Mouse (Mus musculus) hindbrain, embryonic 13.5 days (tissue): ENCODE results near the gene Arhgef12. TPM values are rescaled to one million over a fixed set of nuclear protein-coding genes. Genes with fewer than 3 reads are reported as not detected.

Experiments used
- ATAC-seq: fragments of 200-750 bp; cut with Nextera tagmentation; 2 replicates; pipeline ENCODE4 v1.8.0; 2017; ENCODE audit warnings: moderate TSS enrichment; ENCODE audit not compliant: low FRiP score
- H3K27ac ChIP-seq: fragments of 300-500 bp; sonication (generic); 2 replicates; pipeline ENCODE4 v1.5.1; 2015; ENCODE audit warnings: inconsistent platforms, mild to moderate bottlenecking, moderate library complexity
- H3K27me3 ChIP-seq: fragments of 300-500 bp; sonication (generic); 2 replicates; pipeline ENCODE4 v1.6.1; 2015; ENCODE audit warnings: mild to moderate bottlenecking, inconsistent platforms
- H3K36me3 ChIP-seq: fragments of 300-500 bp; sonication (generic); 2 replicates; pipeline ENCODE4 v1.6.1; 2015; ENCODE audit warnings: mild to moderate bottlenecking, inconsistent platforms
- H3K4me1 ChIP-seq: fragments of 300-500 bp; sonication (generic); replicated peaks from 2 replicates; pipeline ENCODE4 v1.6.1; 2015; ENCODE audit warnings: inconsistent platforms
- H3K4me2 ChIP-seq: fragments of 300-500 bp; sonication (generic); 2 replicates; pipeline ENCODE4 v1.6.1; 2015; ENCODE audit warnings: inconsistent platforms, mild to moderate bottlenecking, moderate library complexity
- H3K4me3 ChIP-seq: fragments of 300-500 bp; sonication (generic); 2 replicates; pipeline ENCODE4 v1.5.1; 2015; ENCODE audit warnings: mild to moderate bottlenecking, inconsistent platforms
- H3K9ac ChIP-seq: fragments of 300-500 bp; sonication (generic); 2 replicates; pipeline ENCODE4 v1.6.1; 2015; ENCODE audit warnings: mild to moderate bottlenecking, inconsistent platforms
- H3K9me3 ChIP-seq: fragments of 300-500 bp; sonication (generic); 2 replicates; pipeline ENCODE4 v1.6.1; 2016; ENCODE audit warnings: inconsistent platforms
- WGBS: fragments of 180-500 bp; shearing (Covaris S2); methylation state at CpG from one replicate; pipeline ENCODE4 v1.1.7; 2015; 5-methylcytosine and 5-hydroxymethylcytosine counted together
- polyA plus RNA-seq: library from polyadenylated mRNA; unstranded; fragments of >200 nt; fragmentation: Nextera tagmentation; extraction: Ambion mirVana; gene quantifications from 2 replicates; pipeline ENCODE4 v1.2.1, GENCODE M21; 2015

Gene Arhgef12
- polyA plus RNA-seq, 1 experiment from 2014 or later, result 19.8 TPM

DNA sequence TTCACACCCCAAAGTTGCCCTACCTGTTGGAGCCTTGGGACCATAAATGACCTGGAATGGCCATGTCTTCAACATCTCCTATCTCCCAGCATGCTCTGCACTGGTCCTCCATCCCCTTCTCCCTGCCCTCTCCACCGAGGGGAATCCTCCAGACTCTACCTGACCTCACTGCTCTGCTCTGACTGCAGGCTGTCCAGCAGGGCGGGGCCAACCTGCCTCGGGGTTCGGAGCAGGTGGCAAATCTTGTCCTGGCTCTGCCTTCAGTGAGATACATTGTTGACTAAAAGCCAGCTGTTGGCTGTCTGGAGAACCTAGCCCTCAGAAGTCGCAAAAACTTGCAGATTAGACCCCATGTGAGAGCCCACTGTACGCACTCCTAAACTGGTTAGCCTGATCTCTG, 180.5 kb downstream of the Arhgef12 start:
- Histone ChIP-seq H3K4me3 (no peak overlapping the region), H3K36me3 (no peaks in the 10 kb centered on the region), H3K4me2 (no peak overlapping the region), H3K9ac (no peak overlapping the region), H3K27ac (no peak overlapping the region), H3K9me3 (no peaks in the 10 kb centered on the region), H3K27me3 (no peaks in the 10 kb centered on the region), H3K4me1 (peaks cover 38% of the 10 kb centered on the region)
- no peak for ATAC-seq
- 87% methylated on average over 6 of the region's 6 CpGs for WGBS

DNA sequence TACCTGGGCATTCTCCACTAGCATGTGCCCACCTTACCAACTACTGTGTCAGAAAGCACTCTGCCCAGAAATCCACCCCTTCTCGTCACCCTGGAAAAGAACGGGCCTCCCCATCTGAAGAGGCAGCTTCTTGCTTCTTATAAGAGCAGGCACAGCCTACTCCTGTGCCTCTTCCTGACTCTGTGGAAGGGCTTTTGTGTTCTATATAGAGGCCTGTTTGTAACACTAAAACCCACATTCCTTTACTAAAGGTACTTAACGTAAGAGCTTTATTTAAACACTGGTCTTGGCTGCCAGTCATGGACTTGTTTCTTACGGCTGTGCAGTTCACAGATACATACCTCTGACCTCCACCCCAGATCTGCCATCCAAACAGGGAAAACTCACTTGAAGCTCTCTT, 185.2 kb downstream of the Arhgef12 start:
- H3K27ac ChIP-seq, result no peak overlapping the region
- 75% methylated on average over 4 of the region's 4 CpGs for WGBS
- no peaks in the 10 kb centered on the region for H3K27me3 ChIP-seq
- H3K4me1 ChIP-seq, result peaks cover 28% of the 10 kb centered on the region
- H3K36me3 ChIP-seq, result no peaks in the 10 kb centered on the region
- H3K4me2 ChIP-seq, result no peak overlapping the region
- H3K9ac ChIP-seq, result no peak overlapping the region
- no peak overlapping the region for H3K4me3 ChIP-seq
- no peaks in the 10 kb centered on the region for H3K9me3 ChIP-seq
- ATAC-seq, result no peak

DNA sequence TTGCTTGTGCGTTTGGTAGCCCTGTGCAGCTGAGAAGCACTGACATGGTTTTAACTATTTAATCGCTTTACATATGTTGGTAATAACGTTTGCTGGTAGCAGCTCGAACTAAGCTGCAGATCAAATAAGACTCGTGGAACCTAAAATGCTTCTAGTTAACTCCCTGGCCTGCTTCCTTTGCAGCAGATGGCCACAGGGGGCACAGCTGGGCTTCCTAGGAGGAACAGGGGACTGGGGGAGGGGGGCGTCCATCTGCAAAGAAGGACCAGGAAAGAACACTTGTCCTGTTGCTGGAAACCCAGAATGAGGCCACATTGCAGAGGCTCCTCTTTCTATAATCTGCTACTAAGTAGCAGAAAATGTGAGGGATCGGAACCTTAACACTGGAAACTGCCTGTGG, 186.8 kb downstream of the Arhgef12 start:
- 49% methylated on average over 7 of the region's 7 CpGs for WGBS
- peaks cover 27% of the 10 kb centered on the region for H3K4me1 ChIP-seq
- 0 out of 2 replicates have a peak, but pooled peaks cover 6% of the 10 kb centered on the region for H3K27me3 ChIP-seq
- H3K27ac ChIP-seq, result no peak overlapping the region
- H3K4me2 ChIP-seq, result no peak overlapping the region
- no peaks in the 10 kb centered on the region for H3K9me3 ChIP-seq
- no peak overlapping the region for H3K4me3 ChIP-seq
- no peak overlapping the region for H3K9ac ChIP-seq
- no peak for ATAC-seq
- no peaks in the 10 kb centered on the region for H3K36me3 ChIP-seq

GRCm38 (mm10) chr9:42917911-42918310, 189.1 kb downstream of the Arhgef12 start:
- no peak overlapping the region for H3K27ac ChIP-seq
- H3K9me3 ChIP-seq, result no peaks in the 10 kb centered on the region
- H3K9ac ChIP-seq, result no peak overlapping the region
- H3K4me2 ChIP-seq, result no peak overlapping the region
- H3K4me3 ChIP-seq, result no peak overlapping the region
- no peak for ATAC-seq
- H3K27me3 ChIP-seq, result 0 out of 2 replicates have a peak, but pooled peaks cover 6% of the 10 kb centered on the region
- no peaks in the 10 kb centered on the region for H3K36me3 ChIP-seq
- H3K4me1 ChIP-seq, result peaks cover 17% of the 10 kb centered on the region
- WGBS, result 71% methylated on average over 7 of the region's 7 CpGs

Other genes with a start within 250 kb of the Arhgef12 start
- 7.3 and 8.7 TPM in 2 replicates for gene Grik4, start 162.7 kb downstream of the Arhgef12 start, polyA plus RNA-seq
- 11.0 and 11.5 TPM in 2 replicates for gene Tmem136, start 9.3 kb upstream of the Arhgef12 start, polyA plus RNA-seq
- 0.12 TPM in 1 of 2 replicates, not detected in the other for gene Pou2f3, start 103.1 kb upstream of the Arhgef12 start, polyA plus RNA-seq
- gene Oaf, start 132.7 kb upstream of the Arhgef12 start, polyA plus RNA-seq, result 11.3 and 12.6 TPM in 2 replicates
- gene Trim29, start 203.6 kb upstream of the Arhgef12 start, polyA plus RNA-seq, result not detected in 2 replicates